Mouse (Mus musculus) heart, postnatal 0 days (tissue): Measurements from ENCODE around the gene Ninj1. TPM values are rescaled to one million over a fixed set of nuclear protein-coding genes. Genes with fewer than 3 reads are reported as not detected.

Experiments used
- ATAC-seq: fragments of 200-750 bp; cut with Nextera tagmentation; 2 replicates; pipeline ENCODE4 v1.8.0; 2017; ENCODE audit warnings: low read depth, moderate number of reproducible peaks, moderate library complexity; ENCODE audit not compliant: insufficient read depth
- DNase-seq: peaks from one replicate; pipeline ENCODE4 v3.0.0-alpha.2; 2016; ENCODE audit warnings: low spot score
- H3K27ac ChIP-seq: fragments of 300-500 bp; sonication (generic); 2 replicates; pipeline ENCODE4 v1.5.1; 2014; ENCODE audit warnings: low read depth, mild to moderate bottlenecking
- H3K27me3 ChIP-seq: fragments of 300-500 bp; sonication (generic); 2 replicates; pipeline ENCODE4 v1.6.1; 2014; ENCODE audit warnings: low read length, mixed read lengths; ENCODE audit not compliant: control insufficient read depth, insufficient read depth
- H3K36me3 ChIP-seq: fragments of 300-500 bp; sonication (generic); replicated peaks from 2 replicates; pipeline ENCODE4 v1.6.1; 2014; ENCODE audit warnings: low read length, mixed read lengths; ENCODE audit not compliant: control insufficient read depth, insufficient read depth
- H3K4me1 ChIP-seq: fragments of 300-500 bp; sonication (generic); 2 replicates; pipeline ENCODE4 v1.6.1; 2014; ENCODE audit warnings: antibody characterized with exemption; ENCODE audit not compliant: control insufficient read depth, insufficient read depth
- H3K4me2 ChIP-seq: fragments of 300-500 bp; sonication (generic); 2 replicates; pipeline ENCODE4 v1.6.1; 2014; ENCODE audit warnings: low read depth, mild to moderate bottlenecking, low read length, moderate library complexity
- H3K4me3 ChIP-seq: fragments of 300-500 bp; sonication (generic); 2 replicates; pipeline ENCODE4 v1.5.1; 2014; ENCODE audit warnings: low read depth, low read length
- H3K9ac ChIP-seq: fragments of 300-500 bp; sonication (generic); replicated peaks from 2 replicates; pipeline ENCODE4 v1.6.1; 2014; ENCODE audit warnings: low read depth, low read length, mixed read lengths
- H3K9me3 ChIP-seq: fragments of 300-500 bp; sonication (generic); replicated peaks from 2 replicates; pipeline ENCODE4 v1.6.1; 2016; ENCODE audit warnings: low read length; ENCODE audit not compliant: control insufficient read depth
- CTCF ChIP-seq: IDR thresholded peaks from 2 replicates; pipeline ENCODE4 v1.5.1; 2016; ENCODE audit warnings: antibody characterized with exemption, control low read depth, low read depth
- EP300 ChIP-seq: IDR thresholded peaks from 2 replicates; pipeline ENCODE4 v1.6.1; 2016; ENCODE audit warnings: antibody characterized with exemption, low read depth
- WGBS: fragments of 180-500 bp; shearing (Covaris S2); extraction: QIAGEN DNeasy Blood & Tissue Kit; methylation state at CpG from one replicate; pipeline ENCODE4 v1.1.7; 2014; 5-methylcytosine and 5-hydroxymethylcytosine counted together
- polyA plus RNA-seq: library from polyadenylated mRNA; unstranded; fragments of >200 nt; fragmentation: Nextera tagmentation; extraction: Ambion mirVana; gene quantifications from 2 replicates; pipeline ENCODE4 v1.2.1, GENCODE M21; 2015
- total RNA-seq: library from RNA; depleted of rRNA; stranded (reverse); fragments of >200 nt; gene quantifications from 2 replicates; pipeline ENCODE4 v1.2.3, GENCODE M21; 2014; ENCODE audit warnings: low replicate concordance

The Ninj1 gene
- total and polyA plus RNA-seq, 2 experiments from 2014 or later: 75.3 to 97.2 TPM

- 5% methylated on average over 17 of the region's 17 CpGs for WGBS
- no peaks in the 10 kb centered on the region for H3K27me3 ChIP-seq
- H3K9me3 ChIP-seq: peaks cover 4% of the 10 kb centered on the region; the same call in 1 of the 2 replicates
- H3K4me1 ChIP-seq: peaks cover 33% of the 10 kb centered on the region
- peak overlapping the region; percentile 95 for H3K27ac ChIP-seq
- peak; percentile 19; the same call in 1 of the 2 replicates for ATAC-seq
- H3K36me3 ChIP-seq: no peaks in the 10 kb centered on the region
- TF ChIP-seq CTCF (no peak), EP300 (no peak)
- peak overlapping the region; percentile 77 for H3K4me3 ChIP-seq
- peak overlapping the region; percentile 74 for H3K4me2 ChIP-seq
- peak overlapping the region; percentile 87 for H3K9ac ChIP-seq
- DNase-seq: no peak
Measured at GRCm38 (mm10) chr13:49216220-49216552, 28.9 kb downstream of the Ninj1 start.

- Histone ChIP-seq H3K4me3 (no peak overlapping the region), H3K9ac (no peak overlapping the region), H3K4me2 (no peak overlapping the region; the same call in 1 of the 2 replicates), H3K36me3 (no peaks in the 10 kb centered on the region), H3K9me3 (peaks cover 4% of the 10 kb centered on the region; the same call in 1 of the 2 replicates), H3K27me3 (no peaks in the 10 kb centered on the region), H3K4me1 (peaks cover 28% of the 10 kb centered on the region), H3K27ac (peak overlapping the region; percentile 44)
- TF ChIP-seq CTCF (no peak), EP300 (no peak)
- 60% methylated on average over 9 of the region's 9 CpGs for WGBS
- ATAC-seq (no peak), DNase-seq (no peak)
Measured at GRCm38 (mm10) chr13:49216808-49217561, 29.7 kb downstream of the Ninj1 start.

GRCm38 (mm10) chr13:49218651-49219050, 31.4 kb downstream of the Ninj1 start:
- Histone ChIP-seq H3K9ac (no peak overlapping the region), H3K9me3 (peaks cover 4% of the 10 kb centered on the region; the same call in 1 of the 2 replicates), H3K4me2 (no peak overlapping the region), H3K27me3 (no peaks in the 10 kb centered on the region), H3K36me3 (no peaks in the 10 kb centered on the region), H3K4me3 (no peak overlapping the region), H3K4me1 (peaks cover 20% of the 10 kb centered on the region), H3K27ac (no peak overlapping the region)
- no peak for ATAC-seq
- WGBS: 65% methylated on average over 3 of the region's 3 CpGs
- DNase-seq: no peak
- TF ChIP-seq CTCF (no peak), EP300 (no peak)

DNA sequence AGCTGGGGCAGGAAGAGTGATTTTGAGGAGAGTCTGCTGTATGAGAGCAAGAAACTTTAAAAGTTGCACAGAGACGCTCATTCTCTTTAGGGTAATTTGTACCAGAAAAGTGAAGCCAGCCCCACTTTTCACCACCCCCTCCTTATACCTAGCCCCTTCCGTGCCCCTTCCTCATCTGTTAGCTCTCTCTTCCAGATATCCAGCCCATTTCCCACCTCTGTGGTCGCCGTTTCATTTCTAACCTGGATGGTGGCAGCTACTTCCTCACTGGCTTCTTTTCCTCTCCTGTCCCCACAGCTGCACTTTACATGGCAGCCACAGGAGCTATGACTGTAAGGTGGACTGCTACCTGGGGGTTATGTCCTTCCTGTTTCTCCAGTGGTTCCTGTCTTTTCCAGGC, 32.1 kb downstream of the Ninj1 start:
- ATAC-seq: no peak
- H3K9me3 ChIP-seq: peaks cover 4% of the 10 kb centered on the region; the same call in 1 of the 2 replicates
- no peaks in the 10 kb centered on the region for H3K36me3 ChIP-seq
- H3K27me3 ChIP-seq: no peaks in the 10 kb centered on the region
- WGBS: 71% methylated on average over 4 of the region's 4 CpGs
- no peak overlapping the region for H3K27ac ChIP-seq
- H3K4me3 ChIP-seq: no peak overlapping the region
- H3K4me1 ChIP-seq: peaks cover 13% of the 10 kb centered on the region
- no peak overlapping the region for H3K4me2 ChIP-seq
- H3K9ac ChIP-seq: no peak overlapping the region
- TF ChIP-seq CTCF (no peak), EP300 (no peak)
- no peak for DNase-seq

GRCm38 (mm10) chr13:49220912-49221311, 33.6 kb downstream of the Ninj1 start:
- no peak for TF ChIP-seq CTCF
- no peak for TF ChIP-seq EP300
- 26% methylated on average over 5 of the region's 5 CpGs for WGBS
- no peak overlapping the region for H3K9ac ChIP-seq

More at GRCm38 (mm10) chr13:49220912-49221311, 33.6 kb downstream of the Ninj1 start:
- H3K4me1 ChIP-seq: peaks cover 5% of the 10 kb centered on the region; the same call in 1 of the 2 replicates
- ATAC-seq: no peak
- peaks cover 4% of the 10 kb centered on the region; the same call in 1 of the 2 replicates for H3K9me3 ChIP-seq
- H3K27me3 ChIP-seq: no peaks in the 10 kb centered on the region
- H3K4me2 ChIP-seq: no peak overlapping the region
- H3K4me3 ChIP-seq: no peak overlapping the region
- no peaks in the 10 kb centered on the region for H3K36me3 ChIP-seq
- no peak overlapping the region for H3K27ac ChIP-seq
- DNase-seq: no peak
